Mouse (Mus musculus) neural tube, embryonic 13.5 days (tissue): Measurements from ENCODE around the gene 2810004N23Rik. TPM values are rescaled to one million over a fixed set of nuclear protein-coding genes. Genes with fewer than 3 reads are reported as not detected.
"Not testable (repeated sequence)": the region's sequence is repeated elsewhere in the genome, so short reads cannot be mapped to it uniquely, and the experiment has no call there.

Experiments used
- ATAC-seq: fragments of 200-750 bp; cut with Nextera tagmentation; 2 replicates; pipeline ENCODE4 v1.8.0; 2017; ENCODE audit warnings: low read depth, mild to moderate bottlenecking, moderate TSS enrichment, moderate library complexity
- H3K27ac ChIP-seq: fragments of 300-500 bp; sonication (generic); replicated peaks from 2 replicates; pipeline ENCODE4 v1.5.1; 2015; ENCODE audit warnings: moderate library complexity, mild to moderate bottlenecking, inconsistent platforms
- H3K27me3 ChIP-seq: fragments of 300-500 bp; sonication (generic); 2 replicates; pipeline ENCODE4 v1.6.1; 2015; ENCODE audit warnings: mild to moderate bottlenecking, inconsistent platforms
- H3K36me3 ChIP-seq: fragments of 300-500 bp; sonication (generic); 2 replicates; pipeline ENCODE4 v1.6.1; 2015; ENCODE audit warnings: mild to moderate bottlenecking, inconsistent platforms
- H3K4me1 ChIP-seq: fragments of 300-500 bp; sonication (generic); replicated peaks from 2 replicates; pipeline ENCODE4 v1.6.1; 2015; ENCODE audit warnings: inconsistent platforms
- H3K4me2 ChIP-seq: fragments of 300-500 bp; sonication (generic); 2 replicates; pipeline ENCODE4 v1.6.1; 2015; ENCODE audit warnings: inconsistent platforms, mild to moderate bottlenecking, moderate library complexity
- H3K4me3 ChIP-seq: fragments of 300-500 bp; sonication (generic); 2 replicates; pipeline ENCODE4 v1.5.1; 2015; ENCODE audit warnings: mild to moderate bottlenecking, inconsistent platforms
- H3K9ac ChIP-seq: fragments of 300-500 bp; sonication (generic); 2 replicates; pipeline ENCODE4 v1.6.1; 2015; ENCODE audit warnings: moderate library complexity, mild to moderate bottlenecking, inconsistent platforms
- H3K9me3 ChIP-seq: fragments of 300-500 bp; sonication (generic); 2 replicates; pipeline ENCODE4 v1.6.1; 2016; ENCODE audit warnings: inconsistent platforms
- WGBS: fragments of 180-500 bp; shearing (Covaris S2); methylation state at CpG from one replicate; pipeline ENCODE4 v1.1.7; 2015; 5-methylcytosine and 5-hydroxymethylcytosine counted together
- polyA plus RNA-seq: library from polyadenylated mRNA; unstranded; fragments of >200 nt; fragmentation: Nextera tagmentation; extraction: Ambion mirVana; gene quantifications from 2 replicates; pipeline ENCODE4 v1.2.1, GENCODE M21; 2015

2810004N23Rik gene
- polyA plus RNA-seq, 1 experiment from 2014 or later, result 27.2 TPM

DNA sequence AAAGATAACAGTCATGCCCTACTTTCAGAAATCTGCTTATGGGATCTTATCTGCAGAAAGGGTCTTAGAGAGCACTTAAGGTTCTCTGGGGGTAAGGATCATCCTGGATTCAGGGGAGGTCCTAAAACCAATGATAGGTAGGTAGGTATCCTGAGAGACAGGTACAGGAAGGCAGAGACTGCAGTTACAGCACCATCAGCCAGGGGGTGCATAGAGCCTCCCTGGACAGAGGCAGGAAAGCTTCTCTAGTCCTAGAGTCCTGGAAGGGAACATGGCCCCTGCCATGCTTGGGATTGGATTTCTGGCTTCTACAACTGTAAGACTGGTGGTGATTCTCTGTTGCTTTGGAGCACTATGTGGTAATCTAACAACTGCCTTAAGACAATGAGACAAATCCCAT, 3.5 kb downstream of the 2810004N23Rik start:
- no peaks in the 10 kb centered on the region for H3K27me3 ChIP-seq
- peaks cover 63% of the 10 kb centered on the region for H3K36me3 ChIP-seq

DNA sequence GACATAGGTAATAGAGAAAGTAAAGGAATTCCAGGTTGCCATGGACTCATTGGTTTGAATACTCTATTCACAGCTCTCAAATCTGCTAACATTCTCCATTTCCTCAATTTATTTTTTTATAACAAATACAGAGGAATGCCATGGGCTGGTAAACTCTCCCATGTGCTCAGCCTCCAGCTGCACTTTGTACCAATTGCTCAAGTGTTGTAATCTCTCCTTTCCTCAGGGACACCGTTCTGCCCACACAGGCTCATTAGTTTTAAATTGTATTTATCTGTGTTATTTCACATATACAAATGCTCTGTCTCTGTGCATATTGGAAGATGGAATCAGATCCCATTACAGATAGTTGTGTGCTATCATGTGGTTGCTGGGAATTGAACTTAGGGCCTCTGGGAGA, 9.4 kb downstream of the 2810004N23Rik start:
- H3K36me3 ChIP-seq, result peaks cover 61% of the 10 kb centered on the region

More for the DNA sequence above, 3.5 kb downstream of the 2810004N23Rik start:
- Histone ChIP-seq H3K4me1 (peaks cover 20% of the 10 kb centered on the region), H3K9ac (no peak overlapping the region), H3K27ac (no peak overlapping the region), H3K9me3 (peaks cover 5% of the 10 kb centered on the region), H3K4me3 (no peak overlapping the region), H3K4me2 (no peak overlapping the region)
- no peak for ATAC-seq

DNA sequence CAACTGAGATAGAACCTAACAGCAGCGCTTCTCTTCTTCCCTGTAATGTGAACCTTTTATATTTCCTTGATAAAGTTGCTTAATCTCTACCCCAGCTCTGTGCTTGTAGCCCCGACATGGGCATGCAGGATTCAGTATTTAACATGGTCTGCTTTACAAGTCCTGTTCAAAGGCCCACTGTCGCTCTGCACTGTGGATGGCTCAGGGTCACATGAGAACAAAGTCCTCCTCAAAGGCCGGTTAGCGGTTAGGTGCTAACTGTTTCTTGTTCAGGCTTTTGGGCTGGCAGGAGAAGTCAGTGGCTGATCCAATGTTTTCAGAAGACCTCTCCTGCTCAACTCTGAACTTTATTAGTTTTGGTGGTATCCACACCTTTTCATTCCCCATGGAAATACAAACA, 17.3 kb downstream of the 2810004N23Rik start:
- no peaks in the 10 kb centered on the region for H3K4me1 ChIP-seq
- H3K4me3 ChIP-seq, result no peak overlapping the region
- peaks cover 16% of the 10 kb centered on the region for H3K36me3 ChIP-seq
- no peak overlapping the region for H3K27ac ChIP-seq
- H3K9ac ChIP-seq, result no peak overlapping the region
- no peak for ATAC-seq
- H3K27me3 ChIP-seq, result no peaks in the 10 kb centered on the region
- WGBS, result 85% methylated on average over 5 of the region's 5 CpGs
- no peaks in the 10 kb centered on the region for H3K9me3 ChIP-seq
- no peak overlapping the region for H3K4me2 ChIP-seq

More for the DNA sequence above, 9.4 kb downstream of the 2810004N23Rik start:
- Histone ChIP-seq H3K9ac (no peak overlapping the region), H3K4me1 (no peaks in the 10 kb centered on the region), H3K4me2 (no peak overlapping the region), H3K27me3 (no peaks in the 10 kb centered on the region), H3K9me3 (peaks cover 20% of the 10 kb centered on the region), H3K27ac (no peak overlapping the region), H3K4me3 (no peak overlapping the region)
- WGBS, result 91% methylated on average over 1 of the region's 1 CpGs
- ATAC-seq, result no peak

DNA sequence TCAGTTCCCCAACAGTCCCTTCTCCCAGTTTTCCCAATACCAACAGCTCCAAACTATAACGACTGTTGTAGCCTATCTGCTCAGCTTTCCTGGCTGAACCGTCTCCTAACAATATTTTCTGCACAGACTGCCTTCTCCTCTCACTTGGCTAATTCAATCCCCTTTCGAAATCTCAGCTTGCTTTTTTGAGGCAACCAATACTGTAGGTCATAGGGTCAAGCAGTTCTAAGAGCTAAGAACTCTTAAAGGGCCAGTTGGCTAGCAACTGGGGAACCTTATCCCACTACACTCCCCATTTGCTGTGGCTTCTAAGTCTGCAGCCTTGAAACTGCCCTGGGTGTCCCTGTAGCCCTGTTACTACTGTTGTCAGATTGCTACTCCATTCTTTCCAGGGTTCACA, 17.8 kb downstream of the 2810004N23Rik start:
- no peak overlapping the region for H3K4me3 ChIP-seq
- no peak overlapping the region for H3K27ac ChIP-seq
- peaks cover 20% of the 10 kb centered on the region for H3K36me3 ChIP-seq
- no peaks in the 10 kb centered on the region for H3K9me3 ChIP-seq
- no peak for ATAC-seq
- WGBS, result 77% methylated on average over 3 of the region's 3 CpGs
- no peaks in the 10 kb centered on the region for H3K27me3 ChIP-seq
- no peak overlapping the region for H3K9ac ChIP-seq
- no peaks in the 10 kb centered on the region for H3K4me1 ChIP-seq
- H3K4me2 ChIP-seq, result no peak overlapping the region

DNA sequence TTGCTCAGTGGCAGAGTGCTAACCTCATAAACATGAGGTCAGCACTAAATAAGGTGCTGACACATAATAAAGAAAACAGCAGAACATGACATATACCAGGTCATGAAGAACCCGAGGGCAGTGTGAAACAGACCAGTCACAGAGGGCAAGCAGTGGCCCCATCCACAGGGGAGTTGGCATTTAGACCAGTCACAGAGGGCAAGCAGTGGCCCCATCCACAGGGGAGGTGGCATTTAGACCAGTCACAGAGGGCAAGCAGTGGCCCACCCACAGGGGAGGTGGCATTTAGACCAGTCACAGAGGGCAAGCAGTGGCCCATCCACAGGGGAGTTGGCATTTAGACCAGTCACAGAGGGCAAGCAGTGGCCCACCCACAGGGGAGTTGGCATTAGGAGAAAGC, 20.0 kb downstream of the 2810004N23Rik start:
- WGBS, result 80% methylated on average over 1 of the region's 1 CpGs
- H3K9ac ChIP-seq, H3K4me3 ChIP-seq, ATAC-seq, H3K9me3 ChIP-seq, H3K27me3 ChIP-seq, H3K4me2 ChIP-seq, H3K4me1 ChIP-seq, H3K27ac ChIP-seq: not testable (repeated sequence)
- peaks cover 41% of the 10 kb centered on the region for H3K36me3 ChIP-seq

DNA sequence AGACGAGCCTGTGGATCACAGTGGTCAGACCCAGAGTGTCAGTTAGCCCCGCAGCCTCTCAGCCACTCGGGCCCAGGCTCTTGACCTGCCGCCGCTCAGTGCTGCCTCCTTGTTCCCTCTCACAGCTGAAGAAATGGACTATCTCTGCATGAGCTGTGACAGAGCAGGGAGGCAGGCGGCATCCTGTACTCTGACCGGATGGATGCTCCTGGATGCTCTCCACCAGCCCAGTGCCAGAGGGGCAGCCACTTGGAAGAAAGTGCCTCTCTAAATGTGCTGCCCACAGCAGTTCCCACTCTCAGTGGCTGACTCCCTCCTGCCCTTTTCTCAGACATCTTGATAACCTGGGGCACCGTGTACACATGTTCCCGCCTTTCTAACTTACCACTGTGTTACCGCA, 21.1 kb downstream of the 2810004N23Rik start:
- no peak overlapping the region for H3K4me2 ChIP-seq
- H3K9me3 ChIP-seq, result no peaks in the 10 kb centered on the region
- no peaks in the 10 kb centered on the region for H3K4me1 ChIP-seq
- no peak overlapping the region for H3K27ac ChIP-seq
- H3K4me3 ChIP-seq, result no peak overlapping the region
- peaks cover 48% of the 10 kb centered on the region for H3K36me3 ChIP-seq
- 91% methylated on average over 10 of the region's 10 CpGs for WGBS
- no peak overlapping the region for H3K9ac ChIP-seq
- ATAC-seq, result no peak
- H3K27me3 ChIP-seq, result no peaks in the 10 kb centered on the region

DNA sequence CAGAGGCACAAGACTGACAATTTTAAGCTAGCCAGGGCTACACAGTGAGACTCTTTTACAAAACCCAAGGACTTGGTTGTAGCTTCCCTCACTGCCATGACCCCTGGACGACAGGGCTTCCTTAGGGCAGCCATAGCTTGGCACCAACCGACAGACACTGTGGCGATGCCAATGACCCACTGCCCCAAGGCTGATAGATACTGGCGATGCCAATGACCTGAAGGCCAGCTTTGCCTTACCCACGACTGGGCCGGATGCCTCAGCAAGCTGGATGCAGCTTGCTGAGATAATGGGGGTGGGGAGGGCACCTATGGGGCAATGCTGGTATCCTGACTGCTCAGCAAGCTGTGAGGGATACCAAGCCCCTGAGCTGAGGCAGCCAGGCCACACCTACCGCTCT, 22.0 kb downstream of the 2810004N23Rik start:
- no peak overlapping the region for H3K9ac ChIP-seq
- H3K4me1 ChIP-seq, result no peaks in the 10 kb centered on the region
- no peak overlapping the region for H3K27ac ChIP-seq
- ATAC-seq, result no peak
- no peaks in the 10 kb centered on the region for H3K27me3 ChIP-seq
- H3K9me3 ChIP-seq, result no peaks in the 10 kb centered on the region
- no peak overlapping the region for H3K4me3 ChIP-seq
- no peak overlapping the region for H3K4me2 ChIP-seq
- WGBS, result 95% methylated on average over 7 of the region's 7 CpGs
- H3K36me3 ChIP-seq, result peaks cover 48% of the 10 kb centered on the region

DNA sequence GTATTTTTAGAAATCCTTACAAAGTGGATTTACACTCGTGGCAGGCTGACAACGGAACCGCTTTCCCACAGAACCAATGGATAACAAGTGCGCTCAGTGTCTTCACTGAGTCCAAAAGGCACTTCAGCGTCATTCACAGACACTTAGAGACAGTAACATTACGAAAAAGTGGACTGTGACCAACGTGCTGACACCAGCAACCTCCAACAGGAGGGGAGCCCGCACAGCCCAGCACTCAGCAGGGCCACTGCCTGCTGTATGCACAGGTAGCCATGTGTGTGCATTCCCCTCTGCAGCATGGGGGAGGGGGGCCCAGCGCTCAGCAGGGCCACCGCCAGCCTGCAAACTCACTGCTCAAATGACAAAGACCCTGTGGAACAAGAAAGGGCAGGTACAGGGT, 23.5 kb downstream of the 2810004N23Rik start:
- Histone ChIP-seq H3K36me3 (peaks cover 46% of the 10 kb centered on the region), H3K9ac (no peak overlapping the region), H3K27ac (no peak overlapping the region), H3K27me3 (no peaks in the 10 kb centered on the region), H3K4me3 (no peak overlapping the region), H3K9me3 (no peaks in the 10 kb centered on the region), H3K4me1 (no peaks in the 10 kb centered on the region), H3K4me2 (no peak overlapping the region)
- WGBS, result 97% methylated on average over 10 of the region's 10 CpGs
- no peak for ATAC-seq

DNA sequence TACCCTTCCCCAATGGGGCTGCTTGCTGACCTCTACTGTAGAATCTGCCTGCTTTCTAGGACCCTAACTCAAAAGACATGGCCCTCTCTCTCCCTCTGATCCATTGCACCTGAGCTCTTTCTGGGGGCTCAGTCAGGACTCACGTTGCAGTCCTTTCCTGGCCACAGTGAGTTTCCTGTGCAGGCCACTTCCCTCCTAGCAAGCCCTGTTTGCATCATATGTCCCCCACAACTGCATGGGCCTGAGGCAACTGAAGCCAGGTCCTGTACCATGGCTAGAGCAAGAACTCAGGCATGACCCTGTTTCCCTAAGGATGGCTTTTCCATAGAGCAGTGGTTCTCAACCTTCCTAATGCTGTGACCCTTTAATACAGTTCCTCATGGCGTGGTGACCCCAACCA, 25.0 kb downstream of the 2810004N23Rik start:
- Histone ChIP-seq H3K9me3 (no peaks in the 10 kb centered on the region), H3K4me3 (no peak overlapping the region), H3K9ac (no peak overlapping the region), H3K27ac (no peak overlapping the region), H3K4me2 (no peak overlapping the region), H3K27me3 (no peaks in the 10 kb centered on the region), H3K4me1 (peaks cover 4% of the 10 kb centered on the region; the same call in 1 of the 2 replicates), H3K36me3 (peaks cover 46% of the 10 kb centered on the region)
- WGBS, result 89% methylated on average over 2 of the region's 2 CpGs
- ATAC-seq, result no peak

DNA sequence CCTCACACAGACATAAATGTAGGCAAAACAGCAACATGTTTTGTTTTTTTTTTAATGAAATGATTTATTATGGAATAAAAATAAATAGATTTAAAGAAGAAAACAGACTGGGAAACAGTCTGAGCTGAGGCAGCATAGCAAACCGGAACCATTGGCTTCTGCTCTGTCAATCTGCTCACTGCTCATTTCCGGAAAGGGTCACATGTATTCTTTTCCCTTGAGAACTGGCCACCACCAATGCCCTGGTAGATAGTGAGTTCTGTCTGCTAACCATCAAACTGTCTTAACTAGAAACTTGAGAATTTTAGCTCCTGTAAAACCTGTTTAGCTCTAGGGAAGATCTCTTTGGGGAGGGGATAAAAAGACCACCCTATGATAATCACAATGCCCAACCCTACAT, 26.0 kb downstream of the 2810004N23Rik start:
- WGBS, result 92% methylated on average over 2 of the region's 2 CpGs
- H3K27ac ChIP-seq, result no peak overlapping the region
- peaks cover 46% of the 10 kb centered on the region for H3K36me3 ChIP-seq
- H3K27me3 ChIP-seq, result no peaks in the 10 kb centered on the region
- H3K4me2 ChIP-seq, result no peak overlapping the region
- ATAC-seq, result no peak
- peaks cover 4% of the 10 kb centered on the region; the same call in 1 of the 2 replicates for H3K4me1 ChIP-seq
- no peak overlapping the region for H3K9ac ChIP-seq
- H3K4me3 ChIP-seq, result no peak overlapping the region
- H3K9me3 ChIP-seq, result no peaks in the 10 kb centered on the region

DNA sequence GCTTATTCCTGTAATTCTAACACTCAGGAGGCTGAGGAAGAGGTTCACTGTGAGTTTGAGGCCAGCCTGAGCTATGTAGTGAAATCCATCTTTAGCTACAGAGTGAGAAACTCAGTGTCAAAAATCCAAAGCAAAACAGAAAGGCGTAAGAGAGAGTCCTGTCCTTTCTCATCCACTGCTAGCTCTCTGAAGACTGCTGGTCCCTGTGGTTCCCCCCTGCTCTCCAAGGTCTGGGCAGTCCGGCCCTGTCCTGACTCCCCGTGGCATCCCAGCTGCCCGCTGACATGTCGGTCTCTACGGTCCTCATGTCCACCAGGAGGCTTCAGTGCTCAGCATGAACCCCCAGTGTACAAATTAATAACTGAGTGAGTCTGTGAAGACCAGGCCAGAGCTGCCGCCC, 26.6 kb downstream of the 2810004N23Rik start:
- WGBS, result 90% methylated on average over 7 of the region's 7 CpGs
- no peak for ATAC-seq

DNA sequence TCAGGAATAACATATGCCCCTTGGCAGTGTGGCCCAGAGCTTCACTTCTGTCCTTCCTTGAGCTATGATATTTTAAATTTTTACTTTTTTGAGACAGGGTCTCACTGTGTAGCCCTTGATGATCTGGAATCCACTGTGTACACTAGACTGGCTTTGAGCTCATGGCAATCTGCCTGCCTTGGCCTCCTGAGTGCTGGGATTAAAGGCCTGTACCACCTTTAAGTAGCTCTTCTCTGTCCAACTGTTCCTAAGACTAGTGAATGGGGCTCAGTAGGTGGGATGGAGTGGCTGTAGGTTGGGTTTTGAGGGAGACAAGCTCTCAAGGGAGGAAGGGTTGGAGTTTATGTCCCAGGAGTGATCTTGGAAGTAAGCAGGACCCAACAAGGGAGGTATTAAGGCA, 27.1 kb downstream of the 2810004N23Rik start:
- Histone ChIP-seq H3K4me3 (no peak overlapping the region), H3K9me3 (no peaks in the 10 kb centered on the region), H3K27ac (no peak overlapping the region), H3K27me3 (no peaks in the 10 kb centered on the region), H3K36me3 (peaks cover 44% of the 10 kb centered on the region), H3K9ac (no peak overlapping the region), H3K4me1 (peaks cover 4% of the 10 kb centered on the region; the same call in 1 of the 2 replicates), H3K4me2 (no peak overlapping the region)
- ATAC-seq, result no peak

More for the DNA sequence above, 26.6 kb downstream of the 2810004N23Rik start:
- no peaks in the 10 kb centered on the region for H3K9me3 ChIP-seq
- H3K36me3 ChIP-seq, result peaks cover 47% of the 10 kb centered on the region
- H3K27ac ChIP-seq, result no peak overlapping the region
- H3K4me3 ChIP-seq, result no peak overlapping the region
- no peaks in the 10 kb centered on the region for H3K27me3 ChIP-seq
- H3K9ac ChIP-seq, result no peak overlapping the region
- H3K4me1 ChIP-seq, result peaks cover 4% of the 10 kb centered on the region; the same call in 1 of the 2 replicates
- H3K4me2 ChIP-seq, result no peak overlapping the region

DNA sequence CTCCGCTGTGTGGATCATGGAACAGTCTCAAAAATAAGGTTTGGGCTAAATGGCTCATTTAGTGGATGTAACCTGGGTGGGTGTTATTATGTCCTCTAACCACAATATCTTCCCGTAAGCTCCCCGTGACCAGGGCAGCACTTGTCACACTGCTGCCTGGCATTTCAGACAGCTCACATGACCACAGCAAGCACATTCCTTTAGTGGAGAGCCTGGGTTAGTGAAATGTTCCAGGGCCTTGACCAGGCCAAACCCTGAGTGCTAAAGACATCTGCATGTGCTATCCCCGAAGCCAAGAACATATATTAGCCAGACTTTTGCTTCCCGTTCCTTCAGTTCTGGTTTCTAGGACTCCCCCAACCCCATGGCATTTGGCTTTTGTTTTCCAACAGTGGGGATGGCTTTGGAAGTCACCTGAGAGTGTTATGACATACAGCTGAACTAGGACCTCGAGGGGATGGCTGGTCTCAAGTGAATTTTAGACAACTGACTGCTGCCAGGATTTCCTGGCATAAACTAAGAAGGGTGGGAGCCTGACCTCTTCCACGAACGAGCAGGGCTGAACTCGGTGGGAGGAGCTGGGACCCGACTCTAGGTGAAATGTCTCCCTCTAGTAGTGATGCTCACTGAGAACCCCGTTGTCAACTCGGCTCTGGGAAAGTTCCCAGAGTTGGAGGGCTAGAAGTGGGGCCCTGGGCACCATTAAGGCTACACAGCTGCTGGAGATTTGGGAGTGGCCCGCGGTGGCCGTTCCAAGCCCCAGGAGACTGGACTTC, 29.3 kb downstream of the 2810004N23Rik start:
- no peaks in the 10 kb centered on the region; the same call in 1 of the 2 replicates for H3K27me3 ChIP-seq
- H3K9me3 ChIP-seq, result no peaks in the 10 kb centered on the region
- ATAC-seq, result no peak
- no peak overlapping the region for H3K4me3 ChIP-seq
- 46% methylated on average over 15 of the region's 15 CpGs for WGBS
- peaks cover 44% of the 10 kb centered on the region for H3K36me3 ChIP-seq
- no peak overlapping the region for H3K27ac ChIP-seq
- no peak overlapping the region for H3K4me2 ChIP-seq
- peaks cover 4% of the 10 kb centered on the region; the same call in 1 of the 2 replicates for H3K4me1 ChIP-seq
- no peak overlapping the region for H3K9ac ChIP-seq
